Mouse (Mus musculus): ENCODE measurements around the gene Cbx1.

The Cbx1 gene

GRCm38 (mm10) chr11:96788871-96789795, at the start of gene Cbx1:
TSS of gene Cbx1 (plus strand) at chr11:96789127.
- DNase-seq (ENCODE audit: low spot score): peak; percentile 93

DNA sequence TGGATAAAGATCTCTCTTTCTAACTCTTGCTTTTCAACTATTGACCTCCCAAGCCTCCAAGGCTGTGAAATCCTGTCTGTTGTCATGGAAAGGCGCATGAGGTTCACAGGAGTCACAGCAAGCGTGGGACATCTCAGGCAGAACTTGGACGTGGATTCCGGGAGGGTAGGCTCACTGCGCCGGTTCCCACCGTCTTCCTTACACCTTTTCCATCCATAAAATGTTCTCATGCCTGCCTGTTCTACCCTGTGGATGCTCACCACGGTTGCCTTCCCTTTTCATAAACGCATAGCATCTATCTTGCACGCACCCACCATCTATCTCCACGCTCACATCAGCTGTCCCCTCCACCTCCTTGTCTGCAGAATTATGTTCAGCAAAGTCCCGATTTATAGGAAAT, 48.1 kb upstream of the Cbx1 start:
- no peak for DNase-seq (ENCODE audit: low spot score)

DNA sequence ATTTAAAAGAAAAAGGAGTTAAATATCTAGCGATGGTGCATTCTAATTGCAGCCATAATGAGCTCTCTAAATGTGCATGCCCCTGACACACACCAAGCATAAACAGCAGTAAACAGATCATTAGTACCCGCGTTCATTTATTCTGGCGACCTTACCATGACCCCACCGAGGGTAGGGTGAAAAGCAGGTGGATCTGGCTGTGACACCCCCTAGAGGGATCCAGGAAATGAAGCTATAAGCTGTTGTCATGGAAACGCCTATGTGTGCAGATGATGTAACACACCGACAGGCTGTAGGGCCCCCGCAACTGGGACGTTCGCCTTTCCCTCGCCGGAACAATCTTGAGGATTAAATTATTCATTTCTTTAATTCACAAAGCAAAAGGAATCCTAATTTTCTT, 46.9 kb upstream of the Cbx1 start:
- no peak for DNase-seq (ENCODE audit: low spot score)

DNA sequence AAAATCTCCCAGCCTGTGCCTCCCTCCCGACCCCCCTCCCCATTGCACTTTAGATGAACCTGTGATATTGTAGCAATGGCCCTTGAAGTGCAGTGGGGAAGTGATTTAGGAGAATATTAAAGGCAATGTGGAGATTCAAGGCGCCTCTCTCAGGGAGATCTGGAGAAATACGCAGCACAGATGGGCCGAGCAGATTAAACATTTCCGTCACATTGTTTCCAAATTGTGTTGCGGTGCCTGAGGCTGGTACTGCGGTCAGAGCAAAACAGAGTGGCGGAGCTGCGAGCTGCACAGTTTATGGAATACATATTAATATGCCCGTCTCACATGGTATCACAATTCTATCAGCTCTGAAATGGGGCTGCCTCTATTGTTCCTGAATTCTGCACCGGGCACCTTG, 45.9 kb upstream of the Cbx1 start:
- peak; percentile 36 for DNase-seq (ENCODE audit: low spot score)

GRCm38 (mm10) chr11:96743891-96744290, 45.0 kb upstream of the Cbx1 start:
- DNase-seq (ENCODE audit: low spot score): no peak

- no peak for DNase-seq (ENCODE audit: low spot score)
These were observed 42.3 kb upstream of the Cbx1 start for GRCm38 (mm10) chr11:96746648-96747047.

DNA sequence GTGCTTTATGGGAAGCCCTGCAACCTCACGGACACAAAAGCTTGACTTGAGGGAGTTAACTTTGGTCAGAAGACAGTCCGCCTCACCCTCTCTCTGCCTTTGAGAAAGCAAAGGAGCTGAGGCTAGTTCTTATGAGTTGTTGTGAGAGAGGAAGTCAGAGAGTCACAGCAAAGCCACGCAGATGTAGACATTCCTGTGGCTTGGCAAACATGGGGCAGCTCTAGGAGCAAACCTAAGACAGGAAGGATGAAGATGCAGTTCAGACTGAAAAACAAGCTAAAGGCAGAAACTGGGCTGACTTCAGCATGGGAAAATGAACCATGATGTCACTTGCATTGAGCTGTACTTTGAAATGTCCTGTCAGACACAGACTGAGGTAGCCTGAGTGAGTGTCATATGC, 41.4 kb upstream of the Cbx1 start:
- DNase-seq (ENCODE audit: low spot score): no peak

- no peak for DNase-seq (ENCODE audit: low spot score)
These were observed 33.6 kb upstream of the Cbx1 start for GRCm38 (mm10) chr11:96755298-96755697.

DNA sequence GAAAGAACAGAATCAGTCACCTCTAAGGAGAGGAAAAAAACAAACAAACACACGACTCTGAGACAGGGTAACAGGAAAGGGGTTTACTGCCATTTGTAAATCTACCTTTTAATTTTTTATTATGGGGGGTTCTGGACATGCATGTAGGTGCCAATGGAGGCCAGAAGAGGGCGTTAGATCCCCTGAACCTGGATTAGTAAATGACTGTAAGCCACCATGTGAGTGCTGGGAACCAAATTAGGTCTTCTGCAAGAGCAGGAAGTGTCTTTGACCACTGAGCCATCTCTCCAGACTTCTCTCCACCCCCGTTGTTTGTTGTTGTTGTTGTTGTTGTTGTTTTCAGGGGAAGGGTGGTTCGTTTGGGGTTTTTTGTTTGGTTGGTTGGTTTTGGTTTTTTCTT, 31.5 kb upstream of the Cbx1 start:
- DNase-seq (ENCODE audit: low spot score): no peak

- DNase-seq (ENCODE audit: low spot score): no peak
These were observed 30.5 kb upstream of the Cbx1 start for GRCm38 (mm10) chr11:96758402-96758801.

DNA sequence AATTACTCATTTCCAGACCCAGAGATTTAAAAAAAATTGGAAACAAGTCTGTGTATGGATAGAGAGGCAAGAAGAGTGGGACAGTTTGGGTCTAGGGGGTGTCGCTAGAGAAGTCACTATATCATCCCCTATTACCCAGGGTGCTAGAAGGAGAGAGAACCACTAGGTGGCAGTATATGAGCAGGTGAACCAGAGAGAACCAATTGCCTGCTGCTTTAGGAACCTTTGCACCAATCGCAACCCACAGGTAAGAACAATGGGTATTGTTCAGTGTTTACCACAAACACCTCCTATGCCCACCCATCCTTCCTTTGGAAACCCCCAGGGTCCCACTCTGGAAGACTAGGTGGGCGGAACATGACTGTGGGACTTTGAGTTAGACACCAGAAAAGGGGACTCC, 28.9 kb upstream of the Cbx1 start:
- peak; percentile 45 for DNase-seq (ENCODE audit: low spot score)

GRCm38 (mm10) chr11:96761984-96762383, 26.9 kb upstream of the Cbx1 start:
- DNase-seq (ENCODE audit: low spot score): no peak

- DNase-seq (ENCODE audit: low spot score): no peak
These were observed 26.0 kb upstream of the Cbx1 start for GRCm38 (mm10) chr11:96762742-96763470.

DNA sequence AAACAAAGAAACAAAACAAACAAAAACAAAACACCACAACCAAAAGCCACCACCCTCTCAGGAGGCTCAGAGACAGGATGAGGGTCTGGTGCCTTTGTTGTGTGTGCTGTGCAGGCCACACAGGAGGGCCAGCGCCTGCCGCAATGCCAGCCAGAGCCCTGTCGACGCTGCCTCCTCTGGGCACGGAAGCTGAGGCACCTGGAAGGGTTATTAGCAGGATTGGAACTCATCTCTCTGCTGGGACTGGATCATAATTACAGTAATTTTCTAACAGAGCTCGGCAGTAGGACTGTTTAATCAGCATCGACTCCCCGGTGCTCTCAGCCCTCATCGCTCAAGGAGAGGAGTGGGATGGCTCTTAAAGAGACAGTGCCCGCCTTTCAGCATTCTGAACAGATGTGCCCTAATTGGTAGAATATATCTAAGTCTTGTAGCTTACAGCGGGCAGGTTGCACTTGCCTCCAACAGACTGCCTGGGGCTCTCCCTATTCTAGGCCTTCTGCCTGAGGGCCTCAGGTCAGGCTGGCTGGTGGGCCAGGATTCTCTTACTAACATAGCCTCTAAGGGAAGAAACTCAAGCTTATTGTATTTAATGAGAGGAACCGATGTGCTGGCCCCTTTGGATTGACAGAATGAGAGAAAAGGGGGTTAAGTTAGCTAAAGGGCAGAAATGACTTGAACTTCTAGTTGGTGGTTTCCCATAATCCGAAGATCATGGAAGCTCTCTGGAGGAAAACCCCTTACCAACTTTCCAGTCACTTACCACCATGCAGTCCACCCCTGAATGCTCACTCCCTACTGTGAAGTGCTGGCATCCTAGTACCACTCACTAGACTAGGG, 24.2 kb upstream of the Cbx1 start:
- no peak for DNase-seq (ENCODE audit: low spot score)

DNA sequence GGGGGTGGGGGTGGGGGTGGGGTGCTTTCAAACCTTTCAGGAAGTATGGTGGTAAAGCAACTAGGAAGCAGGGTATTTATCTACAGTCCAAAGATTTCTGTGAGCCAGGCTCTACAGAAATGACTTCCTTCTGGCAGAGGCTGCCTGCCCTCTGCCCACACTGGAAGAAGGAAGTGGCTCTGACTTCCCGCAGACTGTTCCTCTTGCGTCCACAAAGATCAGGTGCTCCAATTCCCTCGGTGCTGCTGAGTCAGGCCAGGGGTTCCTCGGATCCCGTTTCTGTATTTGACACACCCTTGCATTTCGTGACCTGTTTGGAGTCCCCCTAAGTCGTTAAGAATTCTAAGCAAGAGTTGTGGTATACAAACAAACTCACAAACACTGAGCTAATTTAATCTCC, 23.3 kb upstream of the Cbx1 start:
- no peak for DNase-seq (ENCODE audit: low spot score)

DNA sequence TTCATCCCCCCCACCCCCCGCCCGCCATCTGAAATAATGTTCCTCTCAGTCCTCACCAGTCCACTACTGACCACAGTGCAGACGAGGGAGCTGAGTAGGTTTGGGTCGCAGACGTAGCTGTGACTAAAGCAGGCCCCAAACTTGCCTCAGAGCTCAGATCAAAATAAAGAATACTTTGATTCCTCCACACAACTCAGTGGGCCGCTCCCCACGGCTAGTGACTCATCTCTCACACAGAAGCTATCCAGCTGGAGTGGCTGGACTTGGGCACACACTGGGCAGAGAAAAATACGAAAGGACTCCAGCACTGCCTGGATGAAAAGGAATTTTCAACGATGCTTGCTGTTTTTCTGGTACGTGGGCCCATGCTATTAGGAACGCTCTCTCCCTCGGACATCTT, 22.4 kb upstream of the Cbx1 start:
- no peak for DNase-seq (ENCODE audit: low spot score)

- no peak for DNase-seq (ENCODE audit: low spot score)
These were observed 21.8 kb upstream of the Cbx1 start for GRCm38 (mm10) chr11:96767096-96767495.

- no peak for DNase-seq (ENCODE audit: low spot score)
These were observed 20.7 kb upstream of the Cbx1 start for GRCm38 (mm10) chr11:96768240-96768639.

GRCm38 (mm10) chr11:96771274-96771975, 17.5 kb upstream of the Cbx1 start:
- DNase-seq (ENCODE audit: low spot score): no peak

DNA sequence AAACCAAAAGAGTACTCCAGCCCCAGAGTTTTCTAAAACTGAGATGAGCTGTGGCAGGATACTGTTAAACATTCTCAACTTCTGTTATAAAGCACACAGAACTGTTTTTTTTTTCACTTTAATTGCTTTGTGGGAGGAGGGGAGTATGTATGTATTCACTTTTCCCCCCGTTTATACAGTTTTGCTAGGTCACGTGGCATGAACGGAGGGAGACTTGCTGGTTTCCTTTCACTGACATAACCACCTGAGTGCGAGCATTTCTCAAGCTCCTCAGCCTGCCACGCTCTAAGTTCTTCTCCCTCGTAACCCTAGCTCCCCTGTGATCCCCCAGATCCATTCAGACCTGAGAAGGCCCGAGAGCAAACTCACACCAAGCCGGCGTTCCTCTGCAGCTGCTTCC, 16.5 kb upstream of the Cbx1 start:
- no peak for DNase-seq (ENCODE audit: low spot score)

GRCm38 (mm10) chr11:96774536-96774935, 14.4 kb upstream of the Cbx1 start:
- no peak for DNase-seq (ENCODE audit: low spot score)

- DNase-seq (ENCODE audit: low spot score): no peak
These were observed 13.9 kb upstream of the Cbx1 start for GRCm38 (mm10) chr11:96775063-96775462.
